9 mouse cellular contexts compared by ENCODE assay signal in genomic region chr4:109343909-109344308, GRCm38 (mm10).
DNase-seq lines count a peak whose midpoint lies in the region.
"Had no signal": no experiment of that assay in that cellular context is flagged by ENCODE, and none has a peak within 500 bp of the region (broad histone marks: within the 10 kb centered on the region; RNA-seq: fewer than 3 reads in every experiment).

No protein-coding gene starts in this region.

- DNase-seq in kidney, postnatal 10 days: peak; percentile 19
- DNase-seq in kidney, adult 9 months: no peak
- DNase-seq in frontal cortex, postnatal 25 days (ENCODE audit: low spot score in 2 of 2): peak; percentile 22 to 29
- peak; percentile 10 to 65 for DNase-seq in left cerebral cortex, adult 9 months (ENCODE audit: low spot score in 2 of 2)
- DNase-seq in right cerebral cortex, postnatal 25 days: peak; percentile 52
- DNase-seq in lung, postnatal 25 days (ENCODE audit: low spot score): no peak
- DNase-seq in testis, postnatal 10 days (ENCODE audit: low spot score): no peak
- DNase-seq in spleen, postnatal 36 days (ENCODE audit: low spot score in 2 of 2): no peak
- DNase-seq: adrenal gland, postnatal 36 days had no signal

Comparison
In these comparisons a context has a peak if more than half of its experiments do, and no peak if none do; other contexts are left out.
1. DNase-seq: peak in kidney, postnatal 10 days (single experiment), frontal cortex, postnatal 25 days (2 of 2), left cerebral cortex, adult 9 months (2 of 2) and right cerebral cortex, postnatal 25 days (single experiment); none in kidney, adult 9 months (single experiment), lung, postnatal 25 days (single experiment), testis, postnatal 10 days (single experiment) and spleen, postnatal 36 days (0 of 2).